Mouse (Mus musculus) midbrain, embryonic 15.5 days (tissue): ENCODE measurements around the gene Fam133b. TPM values are rescaled to one million over a fixed set of nuclear protein-coding genes. Genes with fewer than 3 reads are reported as not detected.
A peak's percentile ranks its signal among the peaks of the same experiment; 100 is the strongest.

Experiments
- ATAC-seq: fragments of 200-750 bp; cut with Nextera tagmentation; replicated peaks from 2 replicates; pipeline ENCODE4 v1.8.0; 2017; ENCODE audit warnings: moderate TSS enrichment
- H3K27ac ChIP-seq: fragments of 300-500 bp; sonication (generic); 2 replicates; pipeline ENCODE4 v1.5.1; 2015; ENCODE audit warnings: mild to moderate bottlenecking, inconsistent platforms
- H3K27me3 ChIP-seq: fragments of 300-500 bp; sonication (generic); replicated peaks from 2 replicates; pipeline ENCODE4 v1.6.1; 2015; ENCODE audit warnings: inconsistent platforms
- H3K36me3 ChIP-seq: fragments of 300-500 bp; sonication (generic); replicated peaks from 2 replicates; pipeline ENCODE4 v1.6.1; 2015; ENCODE audit warnings: inconsistent platforms
- H3K4me1 ChIP-seq: fragments of 300-500 bp; sonication (generic); 2 replicates; pipeline ENCODE4 v1.6.1; 2015; ENCODE audit warnings: inconsistent platforms
- H3K4me2 ChIP-seq: fragments of 300-500 bp; sonication (generic); 2 replicates; pipeline ENCODE4 v1.6.1; 2015; ENCODE audit warnings: inconsistent platforms, mild to moderate bottlenecking, moderate library complexity
- H3K4me3 ChIP-seq: fragments of 300-500 bp; sonication (generic); 2 replicates; pipeline ENCODE4 v1.5.1; 2015; ENCODE audit warnings: mild to moderate bottlenecking, inconsistent platforms
- H3K9ac ChIP-seq: fragments of 300-500 bp; sonication (generic); 2 replicates; pipeline ENCODE4 v1.6.1; 2015; ENCODE audit warnings: mild to moderate bottlenecking, inconsistent platforms
- H3K9me3 ChIP-seq: fragments of 300-500 bp; sonication (generic); 2 replicates; pipeline ENCODE4 v1.6.1; 2016; ENCODE audit warnings: inconsistent platforms
- WGBS: fragments of 180-500 bp; shearing (Covaris S2); methylation state at CpG from one replicate; pipeline ENCODE4 v1.1.7; 2015; ENCODE audit warnings: mixed read lengths; 5-methylcytosine and 5-hydroxymethylcytosine counted together
- polyA plus RNA-seq: library from polyadenylated mRNA; unstranded; fragments of >200 nt; fragmentation: Nextera tagmentation; extraction: Ambion mirVana; gene quantifications from 2 replicates; pipeline ENCODE4 v1.2.1, GENCODE M21; 2015

Gene Fam133b
- polyA plus RNA-seq, 1 experiment from 2014 or later = 25.9 TPM

- WGBS = 76% methylated on average over 7 of the region's 7 CpGs
- H3K4me2 ChIP-seq = no peak overlapping the region
- no peak for ATAC-seq
- H3K9me3 ChIP-seq = no peaks in the 10 kb centered on the region
- no peaks in the 10 kb centered on the region for H3K36me3 ChIP-seq
- H3K27ac ChIP-seq = no peak overlapping the region
- no peak overlapping the region for H3K4me3 ChIP-seq
- no peaks in the 10 kb centered on the region for H3K4me1 ChIP-seq
- H3K27me3 ChIP-seq = no peaks in the 10 kb centered on the region
- H3K9ac ChIP-seq = no peak overlapping the region
Measured at GRCm38 (mm10) chr5:3508480-3509381, 34.9 kb upstream of the Fam133b start.

GRCm38 (mm10) chr5:3509503-3509902 is 34.1 kb upstream of the Fam133b start:
- 85% methylated on average over 3 of the region's 3 CpGs for WGBS
- Histone ChIP-seq H3K27me3 (no peaks in the 10 kb centered on the region), H3K36me3 (no peaks in the 10 kb centered on the region), H3K9ac (no peak overlapping the region), H3K27ac (no peak overlapping the region), H3K4me1 (no peaks in the 10 kb centered on the region), H3K9me3 (no peaks in the 10 kb centered on the region), H3K4me3 (no peak overlapping the region), H3K4me2 (no peak overlapping the region)
- ATAC-seq = no peak

GRCm38 (mm10) chr5:3511097-3511795 is 32.4 kb upstream of the Fam133b start:
- WGBS = 82% methylated on average over 10 of the region's 10 CpGs
- no peak overlapping the region for H3K9ac ChIP-seq

GRCm38 (mm10) chr5:3512584-3512983 is 31.0 kb upstream of the Fam133b start:
- Histone ChIP-seq H3K4me1 (no peaks in the 10 kb centered on the region), H3K9me3 (no peaks in the 10 kb centered on the region), H3K27ac (no peak overlapping the region), H3K27me3 (no peaks in the 10 kb centered on the region), H3K4me2 (no peak overlapping the region), H3K9ac (no peak overlapping the region), H3K4me3 (no peak overlapping the region), H3K36me3 (no peaks in the 10 kb centered on the region)
- ATAC-seq = no peak; the same call in 1 of the 2 replicates
- 52% methylated on average over 4 of the region's 4 CpGs for WGBS

More at GRCm38 (mm10) chr5:3511097-3511795, 32.4 kb upstream of the Fam133b start:
- Histone ChIP-seq H3K4me3 (no peak overlapping the region), H3K4me1 (no peaks in the 10 kb centered on the region), H3K9me3 (no peaks in the 10 kb centered on the region), H3K36me3 (no peaks in the 10 kb centered on the region), H3K27me3 (no peaks in the 10 kb centered on the region), H3K27ac (no peak overlapping the region), H3K4me2 (no peak overlapping the region)
- no peak; the same call in 1 of the 2 replicates for ATAC-seq

- 80% methylated on average over 8 of the region's 8 CpGs for WGBS
- Histone ChIP-seq H3K27ac (no peak overlapping the region), H3K36me3 (no peaks in the 10 kb centered on the region), H3K9me3 (no peaks in the 10 kb centered on the region), H3K4me2 (no peak overlapping the region), H3K4me1 (no peaks in the 10 kb centered on the region), H3K9ac (no peak overlapping the region), H3K4me3 (no peak overlapping the region), H3K27me3 (no peaks in the 10 kb centered on the region)
- no peak for ATAC-seq
Measured at GRCm38 (mm10) chr5:3514901-3515311, 28.7 kb upstream of the Fam133b start.

- Histone ChIP-seq H3K9me3 (no peaks in the 10 kb centered on the region), H3K4me2 (no peak overlapping the region), H3K4me3 (no peak overlapping the region), H3K27me3 (no peaks in the 10 kb centered on the region), H3K36me3 (no peaks in the 10 kb centered on the region), H3K27ac (no peak overlapping the region), H3K9ac (no peak overlapping the region), H3K4me1 (no peaks in the 10 kb centered on the region)
- WGBS = 92% methylated on average over 9 of the region's 9 CpGs
- ATAC-seq = no peak
Measured at GRCm38 (mm10) chr5:3515477-3515876, 28.2 kb upstream of the Fam133b start.

GRCm38 (mm10) chr5:3516481-3517075 is 27.1 kb upstream of the Fam133b start:
- no peak overlapping the region for H3K9ac ChIP-seq
- ATAC-seq = peak; percentile 85
- 62% methylated on average over 9 of the region's 9 CpGs for WGBS
- H3K27me3 ChIP-seq = no peaks in the 10 kb centered on the region
- H3K36me3 ChIP-seq = no peaks in the 10 kb centered on the region
- H3K4me1 ChIP-seq = no peaks in the 10 kb centered on the region
- no peak overlapping the region for H3K4me2 ChIP-seq
- H3K9me3 ChIP-seq = no peaks in the 10 kb centered on the region
- no peak overlapping the region for H3K27ac ChIP-seq
- H3K4me3 ChIP-seq = no peak overlapping the region

GRCm38 (mm10) chr5:3520493-3521359 is 22.9 kb upstream of the Fam133b start:
- Histone ChIP-seq H3K27me3 (no peaks in the 10 kb centered on the region), H3K27ac (no peak overlapping the region), H3K4me3 (no peak overlapping the region), H3K4me2 (no peak overlapping the region), H3K4me1 (no peaks in the 10 kb centered on the region), H3K36me3 (no peaks in the 10 kb centered on the region), H3K9ac (no peak overlapping the region), H3K9me3 (no peaks in the 10 kb centered on the region)
- ATAC-seq = no peak
- WGBS = 86% methylated on average over 18 of the region's 18 CpGs

- Histone ChIP-seq H3K9me3 (no peaks in the 10 kb centered on the region), H3K9ac (no peak overlapping the region), H3K4me3 (no peak overlapping the region), H3K27me3 (no peaks in the 10 kb centered on the region), H3K36me3 (no peaks in the 10 kb centered on the region), H3K4me1 (no peaks in the 10 kb centered on the region), H3K4me2 (no peak overlapping the region), H3K27ac (no peak overlapping the region)
- WGBS = 85% methylated on average over 12 of the region's 12 CpGs
- no peak for ATAC-seq
Measured at GRCm38 (mm10) chr5:3521741-3522140, 21.9 kb upstream of the Fam133b start.

GRCm38 (mm10) chr5:3522826-3523225 is 20.8 kb upstream of the Fam133b start:
- H3K27me3 ChIP-seq = no peaks in the 10 kb centered on the region
- 92% methylated on average over 10 of the region's 10 CpGs for WGBS
- no peak overlapping the region for H3K27ac ChIP-seq
- no peak overlapping the region for H3K4me2 ChIP-seq
- H3K4me1 ChIP-seq = 0 out of 2 replicates have a peak, but pooled peaks cover 2% of the 10 kb centered on the region
- no peaks in the 10 kb centered on the region for H3K9me3 ChIP-seq
- H3K9ac ChIP-seq = no peak overlapping the region
- H3K4me3 ChIP-seq = no peak overlapping the region
- ATAC-seq = no peak
- H3K36me3 ChIP-seq = no peaks in the 10 kb centered on the region

- Histone ChIP-seq H3K27me3 (no peaks in the 10 kb centered on the region), H3K27ac (no peak overlapping the region), H3K4me2 (no peak overlapping the region), H3K36me3 (no peaks in the 10 kb centered on the region), H3K4me1 (0 out of 2 replicates have a peak, but pooled peaks cover 2% of the 10 kb centered on the region), H3K4me3 (no peak overlapping the region), H3K9ac (no peak overlapping the region), H3K9me3 (no peaks in the 10 kb centered on the region)
- 29% methylated on average over 5 of the region's 5 CpGs for WGBS
- ATAC-seq = peak; percentile 51; the same call in 1 of the 2 replicates
Measured at GRCm38 (mm10) chr5:3527041-3527691, 16.5 kb upstream of the Fam133b start.
